Mouse (Mus musculus): ENCODE measurements around the gene Hist1h3c.
"Not testable (repeated sequence)": the region's sequence is repeated elsewhere in the genome, so short reads cannot be mapped to it uniquely, and the experiment has no call there.

DNA sequence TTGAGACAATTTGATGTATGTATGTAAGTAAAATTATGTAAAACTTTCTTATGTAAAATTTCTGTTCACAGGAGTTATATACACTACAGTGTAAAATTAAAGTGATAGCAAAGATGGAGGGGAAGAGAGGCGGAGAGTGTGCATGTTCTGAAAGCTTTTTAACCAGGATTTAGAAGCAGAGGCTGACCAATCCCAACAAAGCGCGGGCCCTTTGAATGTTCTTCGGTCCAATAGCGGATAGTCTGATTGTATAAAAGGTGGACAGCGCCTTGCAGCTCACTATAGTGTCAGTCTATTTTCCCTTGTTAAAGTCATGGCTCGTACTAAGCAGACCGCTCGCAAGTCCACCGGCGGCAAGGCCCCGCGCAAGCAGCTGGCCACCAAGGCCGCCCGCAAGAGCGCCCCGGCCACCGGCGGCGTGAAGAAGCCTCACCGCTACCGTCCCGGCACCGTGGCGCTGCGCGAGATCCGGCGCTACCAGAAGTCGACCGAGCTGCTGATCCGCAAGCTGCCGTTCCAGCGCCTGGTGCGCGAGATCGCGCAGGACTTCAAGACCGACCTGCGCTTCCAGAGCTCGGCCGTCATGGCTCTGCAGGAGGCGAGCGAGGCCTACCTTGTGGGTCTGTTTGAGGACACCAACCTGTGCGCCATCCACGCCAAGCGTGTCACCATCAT lies 6.8 kb upstream of the Hist1h3c start, which contains the start of gene Hist1h3b:
- TF ChIP-seq CTCF (IDR thresholded peaks at IDR 0.05); POLR2A (IDR thresholded peaks at IDR 0.05; ENCODE audit: insufficient read depth, low read depth, low read length); EP300 (IDR thresholded peaks at IDR 0.05; ENCODE audit: insufficient read depth, low read depth, low read length): not testable (repeated sequence)
